Mouse (Mus musculus): ENCODE measurements around the gene Spaca6. TPM values are rescaled to one million over a fixed set of nuclear protein-coding genes. Genes with fewer than 3 reads are reported as not detected.

Spaca6 gene
- polyA plus RNA-seq, 1 experiment from 2014 or later, result 16.4 TPM

GRCm38 (mm10) chr17:17828191-17828981, 1.4 kb downstream of the Spaca6 start:
- peak overlapping the region; percentile 67 for H3K4me3 ChIP-seq (ENCODE audit: low read depth, low read length)
- H3K4me1 ChIP-seq (replicated peaks; ENCODE audit: control insufficient read depth, insufficient read depth, low read length), result peaks cover 4% of the 10 kb centered on the region
- WGBS, result 3% methylated on average over 12 of the region's 15 CpGs
- peak overlapping the region; percentile 73 for H3K4me2 ChIP-seq
- peaks cover 7% of the 10 kb centered on the region; the same call in 1 of the 2 replicates for H3K27me3 ChIP-seq (replicated peaks; ENCODE audit: control insufficient read depth, insufficient read depth, low read length)
- peak; percentile 37 for ATAC-seq (replicated peaks; ENCODE audit: low FRiP score)
- H3K36me3 ChIP-seq (ENCODE audit: control insufficient read depth, insufficient read depth, low read length), result peaks cover 3% of the 10 kb centered on the region; the same call in 1 of the 2 replicates
- peak overlapping the region; percentile 61 for H3K9ac ChIP-seq (ENCODE audit: low read depth, low read length)
- DNase-seq (ENCODE audit: low spot score), result peak; percentile 78
- peak overlapping the region; percentile 90 for H3K27ac ChIP-seq (ENCODE audit: low read depth, low read length)
- H3K9me3 ChIP-seq (ENCODE audit: control insufficient read depth, low read length), result no peaks in the 10 kb centered on the region

GRCm38 (mm10) chr17:17829052-17829785, 2.3 kb downstream of the Spaca6 start:
- H3K9me3 ChIP-seq (ENCODE audit: control insufficient read depth, low read length), result no peaks in the 10 kb centered on the region
- DNase-seq (ENCODE audit: low spot score) (no peak), ATAC-seq (replicated peaks; ENCODE audit: low FRiP score) (no peak)
- peaks cover 7% of the 10 kb centered on the region; the same call in 1 of the 2 replicates for H3K27me3 ChIP-seq (replicated peaks; ENCODE audit: control insufficient read depth, insufficient read depth, low read length)
- H3K9ac ChIP-seq (ENCODE audit: low read depth, low read length), result no peak overlapping the region
- peaks cover 3% of the 10 kb centered on the region; the same call in 1 of the 2 replicates for H3K36me3 ChIP-seq (ENCODE audit: control insufficient read depth, insufficient read depth, low read length)
- H3K27ac ChIP-seq (ENCODE audit: low read depth, low read length), result peak overlapping the region; percentile 90; the same call in 1 of the 2 replicates
- WGBS, result 14% methylated on average over 6 of the region's 6 CpGs
- H3K4me2 ChIP-seq, result peak overlapping the region; percentile 73
- H3K4me1 ChIP-seq (replicated peaks; ENCODE audit: control insufficient read depth, insufficient read depth, low read length), result peaks cover 4% of the 10 kb centered on the region
- peak overlapping the region; percentile 67 for H3K4me3 ChIP-seq (ENCODE audit: low read depth, low read length)

GRCm38 (mm10) chr17:17829816-17830535, 3.0 kb downstream of the Spaca6 start:
- peaks cover 9% of the 10 kb centered on the region for H3K4me1 ChIP-seq (replicated peaks; ENCODE audit: control insufficient read depth, insufficient read depth, low read length)
- H3K27ac ChIP-seq (ENCODE audit: low read depth, low read length), result no peak overlapping the region
- H3K9ac ChIP-seq (ENCODE audit: low read depth, low read length), result 0 out of 2 replicates have a peak overlapping the region, but pooled peaks have one; percentile 5
- peak overlapping the region; percentile 67 for H3K4me3 ChIP-seq (ENCODE audit: low read depth, low read length)
- ATAC-seq (replicated peaks; ENCODE audit: low FRiP score) (no peak), DNase-seq (ENCODE audit: low spot score) (no peak)
- H3K36me3 ChIP-seq (ENCODE audit: control insufficient read depth, insufficient read depth, low read length), result peaks cover 3% of the 10 kb centered on the region; the same call in 1 of the 2 replicates
- peak overlapping the region; percentile 73 for H3K4me2 ChIP-seq
- no peaks in the 10 kb centered on the region for H3K9me3 ChIP-seq (ENCODE audit: control insufficient read depth, low read length)
- WGBS, result 62% methylated on average over 23 of the region's 23 CpGs
- H3K27me3 ChIP-seq (replicated peaks; ENCODE audit: control insufficient read depth, insufficient read depth, low read length), result peaks cover 7% of the 10 kb centered on the region; the same call in 1 of the 2 replicates

GRCm38 (mm10) chr17:17830731-17831130, 3.8 kb downstream of the Spaca6 start:
- Histone ChIP-seq H3K9me3 (ENCODE audit: control insufficient read depth, low read length) (no peaks in the 10 kb centered on the region), H3K27me3 (replicated peaks; ENCODE audit: control insufficient read depth, insufficient read depth, low read length) (peaks cover 4% of the 10 kb centered on the region; the same call in 1 of the 2 replicates), H3K36me3 (ENCODE audit: control insufficient read depth, insufficient read depth, low read length) (peaks cover 3% of the 10 kb centered on the region; the same call in 1 of the 2 replicates), H3K4me2 (peak overlapping the region; percentile 73; the same call in 1 of the 2 replicates), H3K4me3 (ENCODE audit: low read depth, low read length) (no peak overlapping the region), H3K4me1 (replicated peaks; ENCODE audit: control insufficient read depth, insufficient read depth, low read length) (peaks cover 9% of the 10 kb centered on the region), H3K9ac (ENCODE audit: low read depth, low read length) (no peak overlapping the region), H3K27ac (ENCODE audit: low read depth, low read length) (no peak overlapping the region)
- no peak for ATAC-seq (replicated peaks; ENCODE audit: low FRiP score)
- no peak for DNase-seq (ENCODE audit: low spot score)
- WGBS, result 68% methylated on average over 7 of the region's 7 CpGs

- Histone ChIP-seq H3K27ac (ENCODE audit: low read depth, low read length) (no peak overlapping the region), H3K4me3 (ENCODE audit: low read depth, low read length) (no peak overlapping the region), H3K9ac (ENCODE audit: low read depth, low read length) (no peak overlapping the region), H3K4me1 (replicated peaks; ENCODE audit: control insufficient read depth, insufficient read depth, low read length) (peaks cover 13% of the 10 kb centered on the region), H3K27me3 (replicated peaks; ENCODE audit: control insufficient read depth, insufficient read depth, low read length) (no peaks in the 10 kb centered on the region), H3K36me3 (ENCODE audit: control insufficient read depth, insufficient read depth, low read length) (peaks cover 5% of the 10 kb centered on the region; the same call in 1 of the 2 replicates), H3K4me2 (no peak overlapping the region), H3K9me3 (ENCODE audit: control insufficient read depth, low read length) (no peaks in the 10 kb centered on the region)
- no peak for ATAC-seq (replicated peaks; ENCODE audit: low FRiP score)
- no peak for DNase-seq (ENCODE audit: low spot score)
- WGBS, result 21% methylated on average over 1 of the region's 1 CpGs
Observed at GRCm38 (mm10) chr17:17834896-17835295, 7.9 kb downstream of the Spaca6 start.

- H3K4me2 ChIP-seq, result no peak overlapping the region
- H3K9me3 ChIP-seq (ENCODE audit: control insufficient read depth, low read length), result no peaks in the 10 kb centered on the region
- H3K9ac ChIP-seq (ENCODE audit: low read depth, low read length), result no peak overlapping the region
- H3K27me3 ChIP-seq (replicated peaks; ENCODE audit: control insufficient read depth, insufficient read depth, low read length), result no peaks in the 10 kb centered on the region
- no peak for ATAC-seq (replicated peaks; ENCODE audit: low FRiP score)
- 81% methylated on average over 5 of the region's 5 CpGs for WGBS
- peaks cover 9% of the 10 kb centered on the region for H3K4me1 ChIP-seq (replicated peaks; ENCODE audit: control insufficient read depth, insufficient read depth, low read length)
- peaks cover 7% of the 10 kb centered on the region; the same call in 1 of the 2 replicates for H3K36me3 ChIP-seq (ENCODE audit: control insufficient read depth, insufficient read depth, low read length)
- no peak overlapping the region for H3K27ac ChIP-seq (ENCODE audit: low read depth, low read length)
- DNase-seq (ENCODE audit: low spot score), result no peak
- no peak overlapping the region for H3K4me3 ChIP-seq (ENCODE audit: low read depth, low read length)
Observed at GRCm38 (mm10) chr17:17836101-17836500, 9.1 kb downstream of the Spaca6 start.

GRCm38 (mm10) chr17:17837426-17837825, 10.5 kb downstream of the Spaca6 start:
- ATAC-seq (replicated peaks; ENCODE audit: low FRiP score) (no peak), DNase-seq (ENCODE audit: low spot score) (no peak)
- Histone ChIP-seq H3K36me3 (ENCODE audit: control insufficient read depth, insufficient read depth, low read length) (peaks cover 4% of the 10 kb centered on the region; the same call in 1 of the 2 replicates), H3K4me3 (ENCODE audit: low read depth, low read length) (peak overlapping the region; percentile 67), H3K27ac (ENCODE audit: low read depth, low read length) (peak overlapping the region; percentile 54), H3K4me1 (replicated peaks; ENCODE audit: control insufficient read depth, insufficient read depth, low read length) (peaks cover 9% of the 10 kb centered on the region), H3K4me2 (peak overlapping the region; percentile 73), H3K9me3 (ENCODE audit: control insufficient read depth, low read length) (no peaks in the 10 kb centered on the region), H3K9ac (ENCODE audit: low read depth, low read length) (peak overlapping the region; percentile 77), H3K27me3 (replicated peaks; ENCODE audit: control insufficient read depth, insufficient read depth, low read length) (no peaks in the 10 kb centered on the region)
- 21% methylated on average over 13 of the region's 13 CpGs for WGBS

Data from liver, embryonic 11.5 days (tissue).